Mouse (Mus musculus): ENCODE measurements around the gene Jade2. TPM values are rescaled to one million over a fixed set of nuclear protein-coding genes. Genes with fewer than 3 reads are reported as not detected.
"Not testable (repeated sequence)": the region's sequence is repeated elsewhere in the genome, so short reads cannot be mapped to it uniquely, and the experiment has no call there.

The Jade2 gene
- polyA plus RNA-seq, 1 experiment from 2014 or later: 0.82 TPM

DNA sequence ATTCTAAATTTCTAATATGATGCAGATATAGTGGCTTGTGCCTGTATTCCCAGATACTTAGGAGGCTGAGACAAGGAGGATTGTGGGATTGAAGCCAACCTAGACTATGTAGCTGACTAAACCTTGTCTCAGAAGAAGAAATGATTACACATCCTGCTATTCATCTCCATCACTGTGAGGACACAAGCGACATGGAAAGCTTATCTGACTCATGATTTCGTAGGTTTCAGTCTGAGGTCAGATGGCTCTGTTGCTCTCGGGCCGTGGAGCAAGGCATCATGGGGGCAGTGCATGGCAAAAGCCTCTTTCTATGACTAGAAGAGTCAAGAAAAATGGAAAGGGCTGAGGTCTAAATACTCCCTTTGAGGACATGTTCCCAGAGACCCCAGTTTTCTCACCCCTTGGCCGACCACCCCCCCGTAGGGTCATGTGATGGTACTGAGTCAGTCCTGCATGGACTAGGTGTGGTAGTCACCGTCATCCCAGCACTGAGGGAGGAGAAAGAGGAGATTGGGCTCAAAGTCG is 45.4 kb downstream of the Jade2 start:
- Histone ChIP-seq H3K27me3 (no peaks in the 10 kb centered on the region), H3K27ac (no peak overlapping the region), H3K36me3 (0 out of 2 replicates have a peak, but pooled peaks cover 7% of the 10 kb centered on the region), H3K4me3 (no peak overlapping the region), H3K4me2 (no peak overlapping the region), H3K9me3 (replicated peaks) (no peaks in the 10 kb centered on the region), H3K9ac (no peak overlapping the region), H3K4me1 (replicated peaks) (no peaks in the 10 kb centered on the region)
- WGBS: 89% methylated on average over 8 of the region's 8 CpGs
- ATAC-seq (replicated peaks; ENCODE audit: insufficient number of reproducible peaks, insufficient read depth, low FRiP score, low read depth): no peak

- H3K4me2 ChIP-seq: no peak overlapping the region
- H3K27ac ChIP-seq: no peak overlapping the region
- no peaks in the 10 kb centered on the region for H3K36me3 ChIP-seq
- H3K9ac ChIP-seq: no peak overlapping the region
- H3K9me3 ChIP-seq (replicated peaks): no peaks in the 10 kb centered on the region
- no peaks in the 10 kb centered on the region for H3K4me1 ChIP-seq (replicated peaks)
- no peaks in the 10 kb centered on the region for H3K27me3 ChIP-seq
- H3K4me3 ChIP-seq: no peak overlapping the region
- 79% methylated on average over 4 of the region's 4 CpGs for WGBS
- no peak for ATAC-seq (replicated peaks; ENCODE audit: insufficient number of reproducible peaks, insufficient read depth, low FRiP score, low read depth)
Observed at GRCm38 (mm10) chr11:51811230-51811629, 46.2 kb downstream of the Jade2 start.

GRCm38 (mm10) chr11:51809632-51810224 is 47.7 kb downstream of the Jade2 start:
- no peak overlapping the region for H3K9ac ChIP-seq
- H3K27ac ChIP-seq: no peak overlapping the region
- no peaks in the 10 kb centered on the region for H3K4me1 ChIP-seq (replicated peaks)
- no peak overlapping the region for H3K4me3 ChIP-seq
- H3K27me3 ChIP-seq: no peaks in the 10 kb centered on the region
- WGBS: 53% methylated on average over 6 of the region's 6 CpGs
- no peak overlapping the region for H3K4me2 ChIP-seq
- no peaks in the 10 kb centered on the region for H3K36me3 ChIP-seq
- no peak for ATAC-seq (replicated peaks; ENCODE audit: insufficient number of reproducible peaks, insufficient read depth, low FRiP score, low read depth)
- no peaks in the 10 kb centered on the region for H3K9me3 ChIP-seq (replicated peaks)

GRCm38 (mm10) chr11:51807108-51807879 is 50.2 kb downstream of the Jade2 start:
- no peak for ATAC-seq (replicated peaks; ENCODE audit: insufficient number of reproducible peaks, insufficient read depth, low FRiP score, low read depth)
- H3K9ac ChIP-seq: no peak overlapping the region
- no peaks in the 10 kb centered on the region for H3K9me3 ChIP-seq (replicated peaks)
- no peak overlapping the region for H3K27ac ChIP-seq
- 43% methylated on average over 13 of the region's 13 CpGs for WGBS
- no peak overlapping the region for H3K4me3 ChIP-seq
- H3K4me2 ChIP-seq: no peak overlapping the region
- H3K36me3 ChIP-seq: no peaks in the 10 kb centered on the region
- H3K27me3 ChIP-seq: no peaks in the 10 kb centered on the region
- H3K4me1 ChIP-seq (replicated peaks): no peaks in the 10 kb centered on the region

DNA sequence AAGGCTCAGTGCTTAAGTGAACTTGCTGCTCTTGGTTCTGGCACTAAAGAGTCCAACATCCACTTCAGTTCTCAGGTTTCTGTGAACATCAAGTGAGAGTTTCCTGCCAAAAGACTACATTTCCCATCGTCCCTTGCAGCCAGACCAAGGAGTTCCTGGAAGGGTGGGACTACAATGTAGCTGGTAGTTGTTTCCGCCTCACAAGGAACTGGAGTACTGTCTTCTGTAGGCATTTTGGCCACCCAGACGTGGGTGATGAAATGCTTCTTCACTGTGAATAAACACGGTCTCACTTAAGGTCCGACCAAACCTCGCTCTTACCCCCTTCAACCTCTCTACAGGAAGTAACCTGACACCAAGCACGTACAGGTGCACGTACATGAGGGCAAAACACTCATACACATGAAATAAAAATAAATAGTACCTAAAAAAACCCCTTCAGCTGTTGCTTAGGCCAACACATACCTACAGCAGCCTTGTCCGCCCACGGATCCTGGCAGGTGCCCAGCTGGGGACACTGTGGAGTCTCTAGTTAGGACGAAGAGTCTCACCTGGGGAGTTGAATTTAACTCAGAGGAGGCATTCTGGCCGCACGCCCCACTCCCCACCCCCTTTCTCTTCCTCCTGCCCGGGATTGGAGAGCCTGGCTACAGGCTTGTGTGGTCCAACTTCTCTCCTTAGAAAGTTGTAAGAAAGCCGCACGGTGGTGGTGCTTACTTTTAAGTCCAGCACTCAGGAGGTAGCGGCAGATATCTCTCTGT is 52.1 kb downstream of the Jade2 start:
- Histone ChIP-seq H3K36me3 (no peaks in the 10 kb centered on the region), H3K4me2 (peak overlapping the region; percentile 72), H3K9ac (peak overlapping the region; percentile 51), H3K4me1 (replicated peaks) (peaks cover 10% of the 10 kb centered on the region), H3K27me3 (no peaks in the 10 kb centered on the region), H3K4me3 (peak overlapping the region; percentile 58), H3K27ac (peak overlapping the region; percentile 54), H3K9me3 (replicated peaks) (no peaks in the 10 kb centered on the region)
- WGBS: 19% methylated on average over 17 of the region's 17 CpGs
- peak; percentile 74 for ATAC-seq (replicated peaks; ENCODE audit: insufficient number of reproducible peaks, insufficient read depth, low FRiP score, low read depth)

DNA sequence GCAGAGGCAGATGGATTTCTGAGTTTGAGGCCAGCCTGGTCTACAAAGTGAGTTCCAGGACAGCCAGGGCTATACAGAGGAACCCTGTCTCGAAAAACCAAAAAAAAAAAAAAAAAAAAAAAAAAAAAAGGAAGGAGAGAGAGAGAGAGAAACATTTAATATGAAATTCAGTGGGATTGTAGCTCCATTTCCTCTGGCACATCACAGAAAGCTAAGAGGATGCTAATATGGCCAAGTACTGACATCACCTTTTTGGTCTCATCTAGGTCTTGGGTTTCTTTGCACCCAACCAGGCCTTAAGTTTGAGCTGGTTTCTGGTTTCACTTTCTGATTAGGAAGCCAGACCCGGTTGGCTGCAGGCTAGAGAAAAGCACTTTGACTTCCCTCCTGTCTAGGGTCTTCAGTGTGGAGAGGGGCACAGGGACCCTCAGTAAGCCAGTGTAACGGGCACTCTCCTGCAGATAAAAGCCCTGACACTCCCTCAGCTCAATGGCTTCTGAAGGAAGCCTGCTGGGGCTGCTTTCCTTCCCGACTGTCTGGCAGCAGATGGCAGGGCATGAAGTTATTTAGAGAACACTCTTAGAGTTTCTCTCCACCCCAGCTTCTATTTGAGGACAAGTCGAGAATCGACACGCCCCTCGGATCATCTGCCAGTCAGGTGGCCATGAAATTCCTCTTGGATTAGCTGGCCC is 56.7 kb downstream of the Jade2 start:
- Histone ChIP-seq H3K27me3 (no peaks in the 10 kb centered on the region), H3K4me2 (peak overlapping the region; percentile 53), H3K27ac (peak overlapping the region; percentile 88), H3K4me3 (no peak overlapping the region), H3K36me3 (no peaks in the 10 kb centered on the region), H3K9ac (no peak overlapping the region; the same call in 1 of the 2 replicates), H3K9me3 (replicated peaks) (no peaks in the 10 kb centered on the region), H3K4me1 (replicated peaks) (peaks cover 16% of the 10 kb centered on the region)
- WGBS: 28% methylated on average over 8 of the region's 8 CpGs
- ATAC-seq (replicated peaks; ENCODE audit: insufficient number of reproducible peaks, insufficient read depth, low FRiP score, low read depth): 0 out of 2 replicates have a peak, but pooled peaks have one; percentile 15

DNA sequence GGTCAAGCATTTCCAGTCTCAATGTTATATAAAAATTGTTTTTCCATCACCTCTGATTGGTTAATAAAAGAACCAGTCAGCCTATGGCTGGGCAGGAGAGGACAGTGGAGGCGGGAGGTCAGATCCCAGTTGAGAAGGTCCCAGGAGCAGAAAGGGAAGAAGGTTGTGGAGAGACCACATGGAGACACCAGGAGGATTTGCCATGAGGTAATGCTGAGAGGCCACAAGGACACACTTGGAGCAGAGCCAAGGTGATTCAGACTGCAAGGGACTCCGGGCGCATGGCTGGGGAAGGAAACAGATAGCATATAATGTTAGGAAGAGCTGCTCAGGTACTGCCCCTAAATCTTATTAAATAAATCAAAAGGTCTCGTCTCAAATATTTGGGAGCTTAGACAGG is 61.2 kb downstream of the Jade2 start:
- Histone ChIP-seq H3K4me3 (no peak overlapping the region), H3K9me3 (replicated peaks) (no peaks in the 10 kb centered on the region), H3K36me3 (peaks cover 12% of the 10 kb centered on the region; the same call in 1 of the 2 replicates), H3K27ac (no peak overlapping the region), H3K27me3 (no peaks in the 10 kb centered on the region), H3K9ac (no peak overlapping the region), H3K4me2 (no peak overlapping the region), H3K4me1 (replicated peaks) (peaks cover 11% of the 10 kb centered on the region)
- no peak; the same call in 1 of the 2 replicates for ATAC-seq (replicated peaks; ENCODE audit: insufficient number of reproducible peaks, insufficient read depth, low FRiP score, low read depth)
- 41% methylated on average over 4 of the region's 4 CpGs for WGBS

DNA sequence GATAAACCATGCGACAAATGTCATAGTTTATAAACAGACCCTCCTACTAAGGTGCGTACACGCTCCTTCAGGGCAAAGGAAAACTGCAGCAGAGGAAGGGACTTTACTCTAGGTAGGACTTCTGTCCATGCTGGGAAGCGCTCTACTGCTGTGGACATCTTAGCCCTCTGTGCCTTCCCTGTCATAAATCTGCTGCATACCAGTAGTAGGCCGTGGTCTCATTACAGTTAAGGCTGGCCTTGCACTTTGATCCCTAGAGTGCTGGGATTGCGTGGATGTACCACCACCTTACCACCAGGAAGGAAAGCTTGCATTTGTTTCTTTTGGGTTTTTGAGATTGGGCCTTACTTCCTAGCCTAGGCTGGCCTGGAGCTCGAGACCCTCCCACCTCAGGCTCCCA is 66.8 kb downstream of the Jade2 start:
- Histone ChIP-seq H3K36me3 (peaks cover 50% of the 10 kb centered on the region), H3K9ac (no peak overlapping the region), H3K27me3 (no peaks in the 10 kb centered on the region), H3K4me2 (no peak overlapping the region), H3K27ac (no peak overlapping the region), H3K9me3 (replicated peaks) (no peaks in the 10 kb centered on the region), H3K4me1 (replicated peaks) (no peaks in the 10 kb centered on the region), H3K4me3 (no peak overlapping the region)
- 95% methylated on average over 7 of the region's 7 CpGs for WGBS
- ATAC-seq (replicated peaks; ENCODE audit: insufficient number of reproducible peaks, insufficient read depth, low FRiP score, low read depth): no peak

GRCm38 (mm10) chr11:51789735-51790134 is 67.7 kb downstream of the Jade2 start:
- peaks cover 53% of the 10 kb centered on the region for H3K36me3 ChIP-seq
- not testable (repeated sequence) for H3K9ac ChIP-seq; H3K4me1 ChIP-seq (replicated peaks); H3K4me2 ChIP-seq; ATAC-seq (replicated peaks; ENCODE audit: insufficient number of reproducible peaks, insufficient read depth, low FRiP score, low read depth); H3K4me3 ChIP-seq; H3K27ac ChIP-seq; H3K9me3 ChIP-seq (replicated peaks); H3K27me3 ChIP-seq
- 91% methylated on average over 4 of the region's 4 CpGs for WGBS

DNA sequence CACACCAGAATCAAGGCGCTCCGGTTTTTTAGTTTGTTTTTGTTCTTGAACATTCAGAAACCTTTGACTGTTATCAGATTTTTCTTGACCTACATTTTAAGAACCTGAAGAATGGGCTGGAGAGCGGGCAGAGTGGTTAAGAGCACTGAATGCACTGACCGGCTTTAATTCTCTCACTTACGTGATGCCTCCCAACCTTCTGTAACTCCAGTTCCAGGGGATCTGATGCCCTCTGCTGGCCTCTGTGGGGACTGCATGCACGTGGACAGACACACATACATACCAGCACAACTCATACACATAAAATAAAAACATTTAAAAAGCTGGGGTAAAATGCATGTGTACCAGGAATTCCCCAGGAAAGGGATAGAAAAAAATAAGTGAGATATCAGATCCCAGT is 71.5 kb downstream of the Jade2 start:
- Histone ChIP-seq H3K4me3 (no peak overlapping the region), H3K9ac (no peak overlapping the region), H3K4me2 (no peak overlapping the region), H3K27ac (no peak overlapping the region), H3K4me1 (replicated peaks) (peaks cover 3% of the 10 kb centered on the region; the same call in 1 of the 2 replicates), H3K36me3 (peaks cover 68% of the 10 kb centered on the region), H3K9me3 (replicated peaks) (no peaks in the 10 kb centered on the region), H3K27me3 (no peaks in the 10 kb centered on the region)
- 88% methylated on average over 6 of the region's 6 CpGs for WGBS
- ATAC-seq (replicated peaks; ENCODE audit: insufficient number of reproducible peaks, insufficient read depth, low FRiP score, low read depth): no peak

GRCm38 (mm10) chr11:51782721-51783120 is 74.7 kb downstream of the Jade2 start:
- Histone ChIP-seq H3K4me1 (replicated peaks) (peaks cover 3% of the 10 kb centered on the region; the same call in 1 of the 2 replicates), H3K27me3 (no peaks in the 10 kb centered on the region), H3K4me3 (no peak overlapping the region), H3K27ac (no peak overlapping the region), H3K9ac (no peak overlapping the region), H3K9me3 (replicated peaks) (no peaks in the 10 kb centered on the region), H3K4me2 (no peak overlapping the region), H3K36me3 (peaks cover 55% of the 10 kb centered on the region)
- ATAC-seq (replicated peaks; ENCODE audit: insufficient number of reproducible peaks, insufficient read depth, low FRiP score, low read depth): no peak
- 84% methylated on average over 6 of the region's 6 CpGs for WGBS

Data from heart, embryonic 15.5 days (tissue).